Mouse (Mus musculus) midbrain, embryonic 16.5 days (tissue): ENCODE measurements around the gene Cp. TPM values are rescaled to one million over a fixed set of nuclear protein-coding genes. Genes with fewer than 3 reads are reported as not detected.
"Not testable (repeated sequence)": the region's sequence is repeated elsewhere in the genome, so short reads cannot be mapped to it uniquely, and the experiment has no call there.

Experiments used
- ATAC-seq: fragments of 200-750 bp; cut with Nextera tagmentation; 2 replicates; pipeline ENCODE4 v1.8.0; 2017; ENCODE audit warnings: moderate TSS enrichment
- H3K27ac ChIP-seq: fragments of 300-500 bp; sonication (generic); 2 replicates; pipeline ENCODE4 v1.5.1; 2014; ENCODE audit warnings: mild to moderate bottlenecking, low read length, mixed read lengths
- H3K27me3 ChIP-seq: fragments of 300-500 bp; sonication (generic); 2 replicates; pipeline ENCODE4 v1.6.1; 2014; ENCODE audit warnings: low read depth, low read length, mixed read lengths; ENCODE audit not compliant: control insufficient read depth, insufficient read depth
- H3K36me3 ChIP-seq: fragments of 300-500 bp; sonication (generic); 2 replicates; pipeline ENCODE4 v1.6.1; 2014; ENCODE audit warnings: mild to moderate bottlenecking, low read length, moderate library complexity, mixed read lengths; ENCODE audit not compliant: control insufficient read depth, insufficient read depth
- H3K4me1 ChIP-seq: fragments of 300-500 bp; sonication (generic); 2 replicates; pipeline ENCODE4 v1.6.1; 2014; ENCODE audit warnings: mild to moderate bottlenecking, low read length, mixed read lengths; ENCODE audit not compliant: control insufficient read depth, insufficient read depth
- H3K4me2 ChIP-seq: fragments of 300-500 bp; sonication (generic); 2 replicates; pipeline ENCODE4 v1.6.1; 2014; ENCODE audit warnings: mild to moderate bottlenecking, low read length, mixed read lengths
- H3K4me3 ChIP-seq: fragments of 300-500 bp; sonication (generic); 2 replicates; pipeline ENCODE4 v1.5.1; 2014; ENCODE audit warnings: low read depth, mild to moderate bottlenecking, low read length, moderate library complexity, mixed read lengths
- H3K9ac ChIP-seq: fragments of 300-500 bp; sonication (generic); 2 replicates; pipeline ENCODE4 v1.6.1; 2014; ENCODE audit warnings: low read depth, low read length, mixed read lengths
- H3K9me3 ChIP-seq: fragments of 300-500 bp; sonication (generic); replicated peaks from 2 replicates; pipeline ENCODE4 v1.6.1; 2014; ENCODE audit warnings: mild to moderate bottlenecking, low read length, mixed read lengths; ENCODE audit not compliant: control insufficient read depth, poor library complexity, severe bottlenecking
- whole genome bisulfite sequencing: fragments of 180-500 bp; shearing (Covaris S2); extraction: QIAGEN DNeasy Blood & Tissue Kit; methylation state at CpG from one replicate; pipeline ENCODE4 v1.1.7; 2014; 5-methylcytosine and 5-hydroxymethylcytosine counted together
- polyA plus RNA-seq: library from polyadenylated mRNA; unstranded; fragments of >200 nt; fragmentation: Nextera tagmentation; extraction: Ambion mirVana; gene quantifications from 2 replicates; pipeline ENCODE4 v1.2.1, GENCODE M21; 2015

The Cp gene
- polyA plus RNA-seq, 1 experiment from 2014 or later, result 10.2 TPM

DNA sequence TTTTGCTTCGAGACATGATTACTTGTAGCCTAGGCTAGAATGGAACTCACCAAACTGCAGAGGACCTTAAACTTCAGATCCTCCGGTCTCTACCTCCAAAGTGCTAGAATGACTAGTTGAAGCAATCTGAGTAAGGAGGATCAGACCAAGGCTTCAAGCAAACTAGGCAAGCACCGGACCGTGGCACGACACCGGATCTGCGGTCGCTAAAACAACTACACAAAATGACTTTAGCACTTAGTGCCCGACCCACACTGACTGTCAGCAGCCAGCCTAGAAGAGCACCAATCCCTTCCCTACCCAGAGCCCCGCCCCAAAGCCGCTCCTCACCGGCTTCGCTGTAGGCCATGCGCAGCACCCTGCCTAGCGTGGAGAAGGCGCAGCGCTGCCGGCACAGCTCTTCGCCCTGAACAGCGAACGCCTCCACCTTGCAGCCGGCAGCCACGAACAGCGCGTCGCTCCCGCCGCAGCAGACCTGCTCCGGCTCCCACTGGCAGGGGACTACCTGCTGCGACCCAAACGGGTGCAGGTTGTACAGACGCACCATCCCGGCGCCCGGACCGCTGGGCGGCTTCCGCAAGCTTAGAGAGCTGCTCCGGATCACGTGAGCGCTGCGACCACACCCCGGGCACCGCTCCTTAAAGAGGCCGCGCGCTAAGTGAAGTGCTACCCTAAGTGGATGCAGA is 78.0 kb downstream of the Cp start, which contains the start of gene Hps3:
Hps3 (minus strand) TSS at position 597 of the 686 bp plus-strand sequence.
- peak; percentile 99 for ATAC-seq
- H3K9me3 ChIP-seq, result no peaks in the 10 kb centered on the region
- no peaks in the 10 kb centered on the region for H3K27me3 ChIP-seq
- peak within 1 kb of the TSS; percentile 77 for H3K27ac ChIP-seq
- H3K4me2 ChIP-seq, result peak within 1 kb of the TSS; percentile 81
- H3K4me1 ChIP-seq, result peaks cover 11% of the 10 kb centered on the region
- WGBS, result under 1% methylated on average over 47 of the region's 47 CpGs
- peak within 1 kb of the TSS; percentile 80 for H3K9ac ChIP-seq
- H3K36me3 ChIP-seq, result no peaks in the 10 kb centered on the region
- H3K4me3 ChIP-seq, result peak within 1 kb of the TSS; percentile 89

- H3K4me2 ChIP-seq, result no peak overlapping the region
- no peak overlapping the region for H3K9ac ChIP-seq
- H3K9me3 ChIP-seq, result no peaks in the 10 kb centered on the region
- no peaks in the 10 kb centered on the region for H3K27me3 ChIP-seq
- H3K36me3 ChIP-seq, result no peaks in the 10 kb centered on the region
- H3K4me1 ChIP-seq, result peaks cover 11% of the 10 kb centered on the region
- no peak overlapping the region for H3K27ac ChIP-seq
- H3K4me3 ChIP-seq, result no peak overlapping the region
- no peak for ATAC-seq
- 81% methylated on average over 4 of the region's 4 CpGs for WGBS
These were observed 79.2 kb downstream of the Cp start for GRCm38 (mm10) chr3:20036069-20036468.

DNA sequence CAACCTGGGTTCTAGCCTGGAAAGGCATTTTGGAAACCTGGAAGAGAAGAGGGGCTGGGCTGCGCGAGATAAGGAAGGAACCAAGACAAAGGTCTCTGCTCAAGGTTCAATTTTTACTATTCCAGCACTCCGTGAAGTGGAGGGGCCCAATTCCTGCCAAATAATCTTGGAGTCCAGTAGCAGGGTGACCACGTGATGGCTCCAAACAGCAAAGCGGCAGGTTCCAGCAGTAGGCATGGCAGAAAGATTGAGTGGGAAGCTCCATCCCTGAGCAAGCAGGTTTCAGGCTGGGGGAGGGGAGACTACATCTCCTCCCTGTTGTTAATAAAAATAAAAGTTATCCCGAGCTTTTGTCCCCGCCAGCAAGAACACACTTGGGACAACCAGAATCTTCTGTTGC is 84.6 kb downstream of the Cp start:
- H3K4me3 ChIP-seq, H3K27ac ChIP-seq, H3K9me3 ChIP-seq, ATAC-seq, H3K4me1 ChIP-seq, H3K4me2 ChIP-seq, H3K27me3 ChIP-seq, H3K36me3 ChIP-seq, H3K9ac ChIP-seq: not testable (repeated sequence)
- 97% methylated on average over 7 of the region's 7 CpGs for WGBS

- H3K4me2 ChIP-seq, H3K27ac ChIP-seq, ATAC-seq, H3K9me3 ChIP-seq, H3K4me1 ChIP-seq, H3K27me3 ChIP-seq, H3K9ac ChIP-seq, H3K36me3 ChIP-seq, H3K4me3 ChIP-seq: not testable (repeated sequence)
- WGBS, result 63% methylated on average over 3 of the region's 3 CpGs
These were observed 87.9 kb downstream of the Cp start for GRCm38 (mm10) chr3:20044736-20045135.

GRCm38 (mm10) chr3:20057306-20058196 is 100.7 kb downstream of the Cp start, which contains the start of gene Hltf:
Gene Hltf (plus strand): TSS chr3:20057811.
- ATAC-seq, result peak; percentile 100
- peak within 1 kb of the TSS; percentile 56 for H3K4me3 ChIP-seq
- peaks cover 3% of the 10 kb centered on the region; the same call in 1 of the 2 replicates for H3K36me3 ChIP-seq
- peak within 1 kb of the TSS; percentile 80 for H3K27ac ChIP-seq
- H3K27me3 ChIP-seq, result no peaks in the 10 kb centered on the region
- peak within 1 kb of the TSS; percentile 69 for H3K9ac ChIP-seq
- no peaks in the 10 kb centered on the region for H3K9me3 ChIP-seq
- WGBS, result under 1% methylated on average over 46 of the region's 54 CpGs
- peak within 1 kb of the TSS; percentile 72 for H3K4me2 ChIP-seq
- peaks cover 10% of the 10 kb centered on the region for H3K4me1 ChIP-seq

GRCm38 (mm10) chr3:20058197-20058541 is 101.3 kb downstream of the Cp start:
- ATAC-seq, result peak; percentile 59; the same call in 1 of the 2 replicates
- peak overlapping the region; percentile 72 for H3K4me2 ChIP-seq
- H3K4me1 ChIP-seq, result peaks cover 10% of the 10 kb centered on the region
- peak overlapping the region; percentile 56 for H3K4me3 ChIP-seq
- H3K27ac ChIP-seq, result peak overlapping the region; percentile 80
- no peaks in the 10 kb centered on the region for H3K9me3 ChIP-seq
- peaks cover 3% of the 10 kb centered on the region; the same call in 1 of the 2 replicates for H3K36me3 ChIP-seq
- H3K9ac ChIP-seq, result peak overlapping the region; percentile 66
- WGBS, result under 1% methylated on average over 7 of the region's 9 CpGs
- H3K27me3 ChIP-seq, result no peaks in the 10 kb centered on the region

Other genes with a start within 250 kb of the Cp start
- 12.3 and 12.5 TPM in 2 replicates for gene Hps3, start 78.3 kb downstream of the Cp start, polyA plus RNA-seq
- 15.3 and 19.5 TPM in 2 replicates for gene Hltf, start 100.8 kb downstream of the Cp start, polyA plus RNA-seq
- gene Gyg, start 198.3 kb downstream of the Cp start, polyA plus RNA-seq, result 53.8 and 70.2 TPM in 2 replicates